Mouse (Mus musculus) gastrocnemius, postnatal 10 days (tissue): ENCODE results near the gene Medag. TPM values are rescaled to one million over a fixed set of nuclear protein-coding genes. Genes with fewer than 3 reads are reported as not detected.

ENCODE experiments used
- DNase-seq: peaks from one replicate; pipeline ENCODE4 v3.0.0; 2021; ENCODE audit warnings: mixed read lengths
- total RNA-seq, 2 experiments: library from RNA; stranded (reverse); gene quantifications; 2 replicates each; pipeline ENCODE4 v1.2.3; 2021

Gene Medag
- total RNA-seq, 2 experiments from 2014 or later: 19.6 to 21.6 TPM

GRCm38 (mm10) chr5:149428810-149429255 lies 17.3 kb downstream of the Medag start:
- DNase-seq: peak; percentile 82

- no peak for DNase-seq
Observed at GRCm38 (mm10) chr5:149429541-149429940, 18.0 kb downstream of the Medag start.

GRCm38 (mm10) chr5:149430943-149431342 lies 19.4 kb downstream of the Medag start:
- no peak for DNase-seq

GRCm38 (mm10) chr5:149433618-149434017 lies 22.1 kb downstream of the Medag start:
- DNase-seq: no peak

GRCm38 (mm10) chr5:149434141-149434690 lies 22.7 kb downstream of the Medag start:
- no peak for DNase-seq

GRCm38 (mm10) chr5:149436541-149436940 lies 25.0 kb downstream of the Medag start:
- DNase-seq: no peak

GRCm38 (mm10) chr5:149437150-149437549 lies 25.6 kb downstream of the Medag start:
- DNase-seq: no peak

- peak; percentile 60 for DNase-seq
Observed at GRCm38 (mm10) chr5:149439531-149440179, 28.1 kb downstream of the Medag start, which contains the start of gene Tex26. Tex26 (plus strand) TSS chr5:149439660.

- DNase-seq: peak; percentile 74
Observed at GRCm38 (mm10) chr5:149440180-149440573, 28.6 kb downstream of the Medag start.

- DNase-seq: no peak
Observed at GRCm38 (mm10) chr5:149441646-149442276, 30.2 kb downstream of the Medag start.

- DNase-seq: peak; percentile 27
Observed at GRCm38 (mm10) chr5:149442277-149442660, 30.7 kb downstream of the Medag start.

GRCm38 (mm10) chr5:149444451-149444850 lies 32.9 kb downstream of the Medag start:
- no peak for DNase-seq

GRCm38 (mm10) chr5:149446495-149446894 lies 34.9 kb downstream of the Medag start:
- DNase-seq: no peak

GRCm38 (mm10) chr5:149447733-149448132 lies 36.2 kb downstream of the Medag start:
- DNase-seq: no peak

- no peak for DNase-seq
Observed at GRCm38 (mm10) chr5:149449406-149449805, 37.9 kb downstream of the Medag start.

GRCm38 (mm10) chr5:149451209-149451681 lies 39.7 kb downstream of the Medag start:
- no peak for DNase-seq

GRCm38 (mm10) chr5:149454281-149454680 lies 42.7 kb downstream of the Medag start:
- DNase-seq: peak; percentile 69

GRCm38 (mm10) chr5:149456544-149456943 lies 45.0 kb downstream of the Medag start:
- DNase-seq: no peak

- DNase-seq: no peak
Observed at GRCm38 (mm10) chr5:149462071-149462470, 50.5 kb downstream of the Medag start.

GRCm38 (mm10) chr5:149465305-149465704 lies 53.8 kb downstream of the Medag start:
- no peak for DNase-seq

- no peak for DNase-seq
Observed at GRCm38 (mm10) chr5:149474142-149474541, 62.6 kb downstream of the Medag start.

- DNase-seq: no peak
Observed at GRCm38 (mm10) chr5:149474701-149475468, 63.3 kb downstream of the Medag start.
